Mouse (Mus musculus): ENCODE data around the gene Tram2.

Gene Tram2

DNA sequence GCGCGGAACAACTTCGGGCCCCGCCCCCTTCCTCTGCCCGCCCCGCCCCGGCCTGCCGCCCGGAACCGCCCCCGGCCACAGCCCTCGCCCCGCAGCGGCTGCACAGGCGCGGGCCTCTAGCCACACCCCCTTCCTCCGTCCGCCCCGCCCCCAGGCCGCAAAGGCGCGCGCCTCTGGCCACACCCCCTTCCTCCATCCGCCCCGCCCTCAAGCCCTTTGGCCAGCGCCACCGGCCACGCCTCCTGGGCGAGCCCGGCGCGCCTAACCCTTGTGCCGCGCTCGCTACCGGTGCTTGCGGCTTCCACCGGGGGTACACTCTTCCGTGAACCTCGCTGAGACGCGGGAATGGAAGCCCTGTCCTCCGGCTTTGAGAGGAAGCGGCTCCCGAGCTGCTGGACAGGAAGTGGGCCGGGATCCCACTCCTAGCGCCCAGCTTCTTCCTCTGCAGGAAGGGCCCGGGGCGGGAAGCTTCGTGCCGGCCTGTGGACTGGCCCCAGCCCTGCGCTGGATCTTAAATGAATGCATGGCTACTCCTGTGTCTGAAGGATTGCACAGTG, at the start of gene Tram2:
Tram2 (minus strand) TSS at position 13 of the 557 bp plus-strand sequence.
- DNase-seq (ENCODE audit: low read depth, low spot score) = peak; percentile 85

DNA sequence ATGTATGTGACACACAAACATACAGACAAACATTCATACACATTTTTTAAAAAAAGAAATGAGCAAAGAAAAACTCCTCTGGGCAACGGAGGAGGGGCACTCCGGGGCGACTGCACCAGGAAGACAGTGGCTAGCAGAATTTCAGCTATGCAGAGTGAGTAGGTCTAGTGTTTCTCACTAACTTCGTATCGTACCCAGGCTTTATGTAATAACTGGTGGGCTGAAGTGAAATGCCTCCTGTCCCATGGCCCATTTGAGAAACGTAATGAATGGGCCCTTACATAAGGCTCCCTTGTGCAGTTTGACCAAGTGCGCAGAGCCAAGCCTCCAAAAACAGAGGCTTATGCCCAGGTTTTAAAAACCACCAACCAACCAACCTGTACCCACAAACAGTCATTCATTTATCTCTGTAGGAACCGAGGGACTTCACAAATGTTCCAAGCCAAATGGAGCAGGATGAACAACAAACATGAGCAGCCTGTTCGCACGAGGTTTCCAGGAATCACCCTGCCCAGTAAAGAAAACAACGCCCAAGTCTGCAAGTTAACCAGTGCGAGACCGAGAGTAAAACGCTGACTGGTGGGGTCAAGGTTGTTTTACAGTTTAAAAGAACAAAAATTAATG, 45.8 kb upstream of the Tram2 start:
- no peak for DNase-seq (ENCODE audit: low read depth, low spot score)

DNA sequence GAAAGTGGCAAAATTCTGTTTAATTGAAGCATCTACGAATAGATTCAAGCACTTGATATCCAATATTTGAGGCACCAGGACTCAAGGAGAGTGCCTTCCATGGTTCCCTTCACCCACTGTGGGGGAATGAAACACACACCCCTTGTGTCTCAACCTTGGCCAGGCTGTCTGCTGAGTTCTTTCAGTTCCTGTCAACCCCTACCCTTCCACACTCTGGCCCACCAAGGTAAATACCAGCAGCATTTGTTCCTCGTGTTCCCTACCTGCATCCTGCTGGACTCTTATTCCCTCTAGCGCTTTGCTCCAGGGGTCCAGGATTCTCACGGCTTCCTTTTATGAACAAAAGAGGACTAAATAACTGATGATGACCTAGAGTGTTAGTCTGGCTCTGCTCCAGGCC, 24.8 kb upstream of the Tram2 start:
- DNase-seq (ENCODE audit: low read depth, low spot score) = no peak

DNA sequence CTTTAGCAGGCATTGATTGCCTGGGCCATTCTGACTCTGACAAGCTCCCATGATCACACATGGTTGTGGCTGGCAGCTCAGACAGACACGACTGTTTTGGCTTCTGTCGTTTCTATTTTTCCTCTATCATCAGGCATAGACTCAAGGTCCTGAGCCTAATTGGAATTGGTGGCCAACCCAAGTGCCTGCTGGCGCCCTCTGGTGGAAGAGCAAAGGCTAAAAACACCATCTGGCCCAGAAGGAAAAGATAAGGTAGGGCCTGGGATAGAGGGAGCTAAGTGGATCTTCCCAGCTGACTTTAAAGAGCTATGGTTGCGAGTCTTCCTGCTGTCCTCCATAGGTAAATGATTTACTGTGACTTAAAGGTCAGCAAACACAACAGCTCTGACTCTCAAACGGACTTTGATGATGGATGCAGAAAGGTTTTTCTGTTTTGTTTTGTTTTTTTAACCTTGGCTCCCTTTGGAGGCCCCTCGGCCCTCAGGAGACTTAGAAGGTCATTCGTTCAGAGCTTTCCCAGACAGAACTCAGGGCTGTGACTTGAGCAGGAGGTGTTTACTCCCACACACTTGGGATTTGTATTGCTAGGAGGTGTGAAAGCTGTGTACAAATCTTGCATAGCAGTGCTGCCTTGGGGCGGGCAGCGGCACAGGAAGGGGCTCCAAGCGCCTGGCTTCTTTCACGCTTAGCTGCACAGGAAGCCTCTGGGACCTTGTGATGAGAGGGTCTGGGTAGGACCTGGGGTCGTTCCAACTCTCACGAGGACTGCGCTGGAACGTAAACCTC, 22.4 kb upstream of the Tram2 start:
- DNase-seq (ENCODE audit: low read depth, low spot score) = peak; percentile 52

DNA sequence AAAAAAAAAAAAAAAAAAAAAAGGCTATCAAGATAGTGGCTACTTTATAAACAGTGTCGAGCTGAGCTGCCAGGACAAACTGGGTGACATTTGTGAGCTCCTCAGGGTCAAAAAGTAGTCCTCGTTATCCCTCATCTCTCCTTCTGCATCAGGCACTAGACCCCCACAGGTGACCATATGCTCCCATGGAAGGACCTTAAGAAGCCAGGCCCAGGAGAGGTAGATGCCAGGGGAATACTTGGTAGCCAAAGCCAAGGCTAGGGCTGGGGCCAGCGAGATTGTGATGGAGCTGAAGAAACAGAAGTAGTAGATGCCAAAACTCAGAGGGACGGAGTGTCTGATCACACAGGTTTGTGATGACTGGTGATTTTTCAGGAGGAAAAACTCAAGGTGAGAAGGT, 21.7 kb upstream of the Tram2 start:
- DNase-seq (ENCODE audit: low read depth, low spot score) = no peak

DNA sequence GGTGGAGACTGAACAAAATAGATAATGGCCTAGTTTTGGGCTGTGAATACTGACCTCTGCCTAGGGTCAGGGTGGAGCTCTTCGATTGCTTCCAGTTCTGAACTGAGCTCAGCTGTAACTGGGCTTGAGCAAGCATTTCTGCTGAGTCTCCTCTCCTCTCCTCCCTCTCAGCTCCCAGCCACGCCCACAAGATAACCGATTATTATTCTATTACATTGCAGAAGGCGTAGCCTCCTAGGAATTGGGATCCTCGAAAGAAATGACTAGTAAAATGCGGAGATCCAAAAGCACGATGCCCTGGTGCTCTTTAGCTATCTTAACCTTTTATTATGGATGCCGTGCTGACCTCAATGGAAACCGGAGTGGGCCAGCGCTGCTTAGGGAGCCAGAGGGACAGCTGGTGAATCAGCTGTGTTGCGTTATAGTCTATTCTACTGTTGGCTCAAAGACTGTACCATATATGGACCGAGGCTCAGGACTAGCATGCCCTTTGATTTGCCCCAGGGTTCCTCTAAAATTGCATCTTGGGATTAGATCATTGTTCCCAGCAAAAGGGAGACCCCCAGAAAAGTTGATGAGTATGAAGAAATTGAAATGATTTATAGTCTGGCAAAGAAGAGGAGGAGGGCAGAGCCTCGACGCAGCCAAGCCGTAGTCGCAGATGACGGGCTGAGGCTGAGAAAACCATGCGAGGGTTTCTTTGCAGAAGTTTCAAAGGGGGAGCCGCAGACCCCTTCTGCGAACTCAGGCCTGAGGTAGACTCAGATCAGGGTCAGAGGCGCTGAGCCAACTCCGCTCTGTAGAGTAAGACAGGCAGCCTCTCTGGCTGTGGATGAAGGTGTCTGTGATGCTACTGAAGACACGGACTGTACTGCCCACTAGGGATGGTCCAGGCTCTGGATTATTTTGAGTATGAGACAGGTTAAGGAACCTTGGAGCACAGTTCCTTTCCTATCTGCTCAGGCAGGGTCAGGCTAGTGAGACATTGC, 18.3 kb upstream of the Tram2 start:
- peak; percentile 58 for DNase-seq (ENCODE audit: low read depth, low spot score)

DNA sequence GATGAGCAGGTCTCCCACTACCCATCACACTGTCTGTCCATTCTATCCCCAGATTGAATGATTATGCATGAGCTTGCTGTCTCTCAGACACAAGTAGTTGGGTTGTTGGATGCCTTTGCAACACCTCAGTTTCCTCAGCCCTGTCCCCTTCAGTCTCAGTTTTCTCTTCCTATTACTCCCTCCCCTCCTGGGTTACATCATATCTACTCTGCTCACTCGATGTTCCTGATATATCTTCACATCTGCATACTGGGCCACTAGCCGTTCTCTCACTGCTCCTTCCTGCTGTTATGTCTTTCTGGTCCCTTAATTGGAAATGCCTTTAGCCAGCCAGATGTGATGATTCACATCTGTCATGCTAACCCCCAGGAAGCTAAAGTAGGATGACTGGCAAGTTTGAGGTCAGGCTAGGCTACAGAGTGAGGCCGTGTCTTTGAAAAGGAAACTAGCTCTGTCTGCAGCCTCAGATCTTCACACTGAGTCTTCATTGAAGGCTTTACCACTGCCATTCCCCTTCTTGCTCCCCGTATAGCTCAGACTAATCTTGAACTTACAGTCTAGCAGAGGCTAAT, 15.7 kb upstream of the Tram2 start:
- DNase-seq (ENCODE audit: low read depth, low spot score) = no peak

DNA sequence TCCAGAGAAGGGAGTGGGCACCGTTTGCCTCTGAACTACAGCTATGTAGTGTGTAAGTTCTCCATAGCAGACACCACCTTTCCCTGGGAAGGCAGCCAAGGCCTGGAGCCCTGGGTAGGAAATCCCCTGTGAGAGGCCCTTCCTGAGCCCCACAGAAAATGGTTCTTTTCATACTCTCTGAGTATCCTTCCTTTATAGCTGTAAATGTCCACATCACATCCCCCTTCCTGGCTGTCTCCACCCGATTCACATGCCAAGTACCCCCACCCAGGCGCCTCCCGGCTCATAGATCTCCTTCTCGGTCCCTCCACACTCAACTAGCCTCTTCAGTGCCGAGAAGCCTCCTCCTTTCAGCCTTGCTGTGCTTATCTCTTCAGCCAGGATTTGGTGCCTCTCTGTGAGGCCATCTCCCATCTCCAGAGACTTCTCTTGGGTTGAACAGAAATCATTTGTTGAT, 10.7 kb upstream of the Tram2 start:
- DNase-seq (ENCODE audit: low read depth, low spot score) = no peak

DNA sequence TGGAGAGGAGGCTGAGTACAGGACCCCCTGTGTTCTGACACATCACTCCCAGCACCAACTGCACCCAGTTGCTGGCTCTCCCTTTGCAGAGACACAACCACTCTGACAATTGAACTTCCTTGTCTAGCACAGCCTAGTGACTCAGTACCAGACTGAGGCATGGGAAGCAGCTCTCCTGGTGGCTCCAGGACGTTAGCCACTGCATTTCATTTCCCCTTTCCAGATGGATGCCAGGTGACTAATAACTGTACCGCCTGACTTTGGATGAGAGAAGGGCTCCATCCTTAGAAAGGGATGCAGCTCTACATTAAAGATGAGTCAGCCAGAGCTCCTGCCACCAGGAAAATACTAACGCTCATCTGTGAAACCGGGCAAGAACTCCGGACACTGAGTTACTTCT, 7.3 kb upstream of the Tram2 start:
- DNase-seq (ENCODE audit: low read depth, low spot score) = no peak

DNA sequence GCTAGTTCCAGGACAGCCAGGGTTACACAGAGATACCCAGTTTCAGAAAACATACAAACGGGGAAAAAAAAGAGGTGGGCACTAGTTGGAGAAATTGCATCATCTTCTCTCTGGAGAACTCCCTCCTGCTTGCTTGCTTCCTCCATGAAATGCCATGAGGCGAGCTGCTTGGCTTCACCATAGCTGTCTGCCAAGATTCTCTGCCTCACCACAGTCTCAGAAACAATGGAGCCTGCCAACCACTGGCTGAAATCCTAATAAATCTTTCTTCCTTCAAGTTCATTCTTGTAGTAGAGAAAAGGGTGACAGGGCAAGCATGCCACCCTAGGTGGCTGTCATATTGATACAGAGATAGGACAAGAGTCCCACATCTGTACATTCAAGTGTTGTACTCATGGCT, 5.6 kb upstream of the Tram2 start:
- DNase-seq (ENCODE audit: low read depth, low spot score) = no peak

DNA sequence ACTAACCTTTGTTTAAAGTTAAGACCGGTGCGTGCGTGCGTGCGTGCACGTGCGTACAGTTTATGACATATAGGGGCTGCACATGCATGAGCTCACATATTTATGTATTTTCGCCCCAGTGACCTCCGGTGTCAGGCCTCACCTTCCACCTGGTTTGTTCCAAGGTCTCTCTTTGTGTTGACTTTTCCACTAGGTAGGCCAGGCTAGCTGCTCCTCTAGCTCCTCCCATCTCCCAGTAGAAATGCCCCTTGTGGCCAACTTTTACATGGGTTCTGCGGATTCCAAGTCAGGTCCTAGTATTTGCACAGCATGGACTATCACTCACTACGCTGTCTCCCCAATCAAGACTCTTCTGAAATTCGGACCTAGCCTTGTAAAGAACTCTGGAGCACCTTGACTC, 1.3 kb upstream of the Tram2 start:
- no peak for DNase-seq (ENCODE audit: low read depth, low spot score)

DNA sequence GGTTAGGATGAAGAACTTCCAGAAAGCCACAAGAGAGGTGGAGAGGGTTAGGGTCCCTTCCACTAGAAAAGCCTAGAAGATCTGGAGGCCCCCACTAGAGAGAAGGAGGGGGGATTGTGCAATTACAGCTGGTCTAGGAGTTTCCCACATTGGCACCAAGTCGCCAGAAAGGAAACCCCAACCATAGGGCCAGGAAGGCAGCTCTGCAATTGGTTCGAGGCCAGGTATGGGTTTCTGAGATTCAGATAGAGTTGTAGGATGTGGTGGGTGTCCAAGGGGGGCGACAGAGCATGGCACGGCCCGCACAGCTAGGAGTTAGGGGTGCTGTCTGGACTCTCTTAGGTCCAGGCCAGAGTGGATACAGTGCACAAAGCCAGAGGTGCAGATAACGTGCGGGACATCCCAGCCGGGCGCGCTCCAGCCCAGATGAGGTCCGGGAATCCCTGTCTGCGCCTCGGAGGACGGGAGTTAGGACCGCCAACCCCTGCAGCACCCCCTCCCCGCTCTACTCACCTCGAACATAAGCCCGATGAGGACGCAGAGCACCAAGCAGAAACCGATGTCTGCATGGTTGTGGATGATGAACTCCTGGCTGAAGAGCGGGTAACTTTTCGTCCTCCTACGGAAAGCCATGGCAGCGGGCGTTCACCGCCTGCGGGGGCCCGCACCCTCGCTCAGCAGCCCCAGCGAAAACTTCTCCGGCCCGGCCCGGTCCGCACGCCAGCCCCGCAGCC, 381 bp downstream of the Tram2 start:
- DNase-seq (ENCODE audit: low read depth, low spot score) = no peak

DNA sequence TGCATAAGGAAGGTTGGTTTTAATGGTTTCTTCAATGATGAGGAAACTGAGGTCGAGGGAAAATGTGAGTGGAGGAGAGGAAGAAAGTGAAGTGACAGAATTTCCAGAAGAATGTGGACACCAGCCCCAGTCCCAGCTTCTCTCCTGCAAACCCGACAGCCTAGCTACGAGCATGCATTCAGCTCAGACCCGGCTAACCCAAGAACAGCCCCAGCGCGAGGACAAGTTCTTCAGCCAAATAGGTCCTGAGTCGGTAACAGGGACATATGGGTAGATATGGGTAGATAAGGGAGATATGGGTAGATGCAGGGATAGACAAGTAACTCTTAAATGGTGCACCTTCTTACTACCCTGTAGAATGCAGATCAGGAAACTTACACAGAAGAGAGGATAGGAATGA, 1.4 kb downstream of the Tram2 start:
- DNase-seq (ENCODE audit: low read depth, low spot score) = no peak

DNA sequence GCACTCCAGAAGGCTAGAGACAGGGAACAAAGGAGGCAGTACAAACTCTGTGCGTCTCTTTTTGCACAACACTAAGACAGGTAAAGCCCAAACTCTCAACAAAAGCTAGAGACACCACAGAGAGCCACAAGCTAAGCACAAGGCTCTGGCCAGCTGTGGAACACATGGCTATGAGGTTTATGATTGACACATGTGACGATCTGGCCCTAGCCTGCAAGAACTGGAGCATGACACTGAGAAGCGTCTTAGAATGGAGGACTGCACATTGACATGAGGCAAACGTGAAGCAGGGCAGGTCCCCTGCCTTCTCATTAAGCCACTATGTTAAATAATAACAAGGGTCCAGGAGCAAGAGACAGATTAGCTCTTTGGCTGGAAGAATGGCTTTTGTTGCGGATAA, 1.8 kb downstream of the Tram2 start:
- no peak for DNase-seq (ENCODE audit: low read depth, low spot score)

DNA sequence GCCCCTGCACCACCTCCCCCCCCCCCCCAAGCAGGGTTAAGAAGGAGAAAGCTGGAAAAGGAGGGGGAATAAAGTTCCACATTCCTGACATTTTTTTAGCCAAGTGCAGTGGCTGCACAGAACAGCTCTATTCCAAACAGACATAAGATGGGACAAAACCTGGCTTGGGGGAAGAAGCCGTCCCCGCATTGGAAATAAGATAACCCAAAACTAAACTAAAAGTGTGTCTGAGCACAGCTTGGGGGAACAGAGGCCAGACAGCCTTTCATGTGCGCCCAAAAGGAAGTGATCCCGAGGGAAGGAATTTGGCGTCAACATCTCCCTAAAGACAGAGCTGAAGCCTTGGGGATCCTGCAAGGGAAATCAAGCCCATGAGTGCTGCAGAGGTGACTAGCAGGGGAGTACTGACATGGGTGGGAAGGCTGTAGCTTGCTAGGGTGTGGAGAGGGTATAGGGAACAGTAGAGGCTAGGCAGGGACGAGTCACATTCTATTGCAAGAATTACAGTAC, 3.0 kb downstream of the Tram2 start:
- DNase-seq (ENCODE audit: low read depth, low spot score) = no peak

DNA sequence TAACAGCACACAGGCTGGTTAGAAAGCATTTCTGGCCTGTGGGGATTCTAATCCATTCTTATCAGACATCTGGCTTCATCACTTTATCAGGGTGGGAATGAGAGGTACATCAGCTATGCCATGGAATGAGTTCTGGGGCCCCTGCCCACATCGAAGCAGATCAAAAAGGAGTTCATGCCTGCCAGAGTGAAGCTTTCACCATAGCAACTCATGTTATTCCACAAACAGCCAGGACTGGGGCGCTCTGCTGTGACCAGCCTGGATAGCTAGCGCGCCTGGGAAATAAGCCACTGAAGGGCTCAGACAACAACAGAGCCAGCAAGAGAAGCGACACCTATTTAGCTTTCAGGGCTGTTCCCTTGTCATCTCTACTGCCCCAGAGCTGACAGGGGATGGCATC, 4.8 kb downstream of the Tram2 start:
- DNase-seq (ENCODE audit: low read depth, low spot score) = no peak

DNA sequence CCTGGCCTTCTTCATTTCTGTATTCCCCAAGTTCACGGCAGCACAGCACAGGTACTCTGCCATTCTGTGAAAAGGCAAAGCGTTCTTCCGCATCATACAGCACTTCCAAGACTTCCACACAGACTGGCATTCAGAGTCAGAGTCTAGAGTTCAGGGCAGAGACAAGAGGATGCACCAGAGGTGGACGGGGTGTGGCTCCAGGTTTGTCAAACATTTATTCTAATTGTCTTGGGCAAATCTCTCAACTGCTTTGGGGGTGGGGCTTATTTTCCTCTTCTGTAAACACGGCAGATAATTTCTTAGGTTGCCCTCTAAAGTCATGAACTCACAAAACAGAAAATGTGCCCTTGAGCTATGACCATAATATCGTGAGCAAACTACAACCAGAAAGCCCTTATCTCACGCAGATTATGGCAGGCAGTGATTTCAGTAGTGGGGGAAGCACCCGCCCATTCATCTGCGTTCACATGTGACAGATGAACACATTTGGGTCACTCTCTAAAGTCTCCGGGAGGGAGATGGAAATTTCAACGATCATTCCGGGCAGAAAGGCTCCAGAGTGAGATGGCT, 6.1 kb downstream of the Tram2 start:
- DNase-seq (ENCODE audit: low read depth, low spot score) = no peak

DNA sequence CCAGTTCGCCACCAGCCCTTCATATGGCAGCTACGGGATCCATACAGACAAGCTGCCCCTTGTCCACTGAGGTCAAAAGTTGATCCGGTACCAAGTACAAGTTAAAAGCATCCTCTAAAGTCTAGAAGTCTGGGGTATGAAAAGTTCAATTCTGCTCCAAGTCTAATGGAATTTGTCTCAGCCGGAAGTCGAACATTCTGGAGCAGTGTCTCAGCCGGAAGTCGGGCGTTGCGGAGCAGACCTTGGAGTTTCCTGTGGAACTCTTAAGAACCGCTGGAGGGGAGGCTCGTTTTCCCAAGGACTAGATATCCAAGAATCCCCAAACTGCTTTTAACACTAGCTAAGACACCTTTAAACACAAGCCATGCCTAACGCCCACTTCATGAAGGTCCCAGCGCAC, 8.4 kb downstream of the Tram2 start:
- DNase-seq (ENCODE audit: low read depth, low spot score) = no peak

DNA sequence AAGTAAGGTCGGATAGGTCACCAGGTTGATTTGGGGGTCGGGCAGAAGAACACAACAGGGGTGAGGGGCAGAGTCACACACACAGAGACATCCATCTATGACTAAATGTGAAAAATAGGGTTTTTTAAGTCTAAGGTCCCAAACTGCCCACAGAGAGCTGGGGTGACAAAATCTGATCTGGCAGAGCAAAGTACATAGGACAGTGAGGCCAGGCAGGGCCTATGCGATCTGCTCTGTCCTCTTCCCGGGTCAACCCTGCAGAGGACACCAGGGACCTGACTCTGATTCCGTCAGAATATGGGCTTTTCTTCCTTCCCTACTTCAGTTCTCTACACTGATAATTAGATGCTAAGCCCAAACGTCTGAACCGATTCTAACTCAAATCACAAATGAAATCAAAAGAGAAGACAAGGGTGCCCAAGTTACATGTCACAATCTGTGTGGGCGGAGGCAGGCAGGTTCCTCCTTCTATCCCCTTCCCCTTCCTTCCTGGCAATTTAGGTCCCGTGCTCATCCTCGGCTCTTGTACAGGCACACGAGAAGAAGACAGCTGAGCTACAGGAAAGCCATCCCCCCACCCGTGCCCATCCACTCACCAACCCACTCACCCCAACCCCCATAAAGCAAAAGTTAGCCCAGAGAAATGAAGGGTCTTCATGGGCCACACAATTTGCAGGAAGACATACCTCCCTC, 9.1 kb downstream of the Tram2 start:
- no peak for DNase-seq (ENCODE audit: low read depth, low spot score)

DNA sequence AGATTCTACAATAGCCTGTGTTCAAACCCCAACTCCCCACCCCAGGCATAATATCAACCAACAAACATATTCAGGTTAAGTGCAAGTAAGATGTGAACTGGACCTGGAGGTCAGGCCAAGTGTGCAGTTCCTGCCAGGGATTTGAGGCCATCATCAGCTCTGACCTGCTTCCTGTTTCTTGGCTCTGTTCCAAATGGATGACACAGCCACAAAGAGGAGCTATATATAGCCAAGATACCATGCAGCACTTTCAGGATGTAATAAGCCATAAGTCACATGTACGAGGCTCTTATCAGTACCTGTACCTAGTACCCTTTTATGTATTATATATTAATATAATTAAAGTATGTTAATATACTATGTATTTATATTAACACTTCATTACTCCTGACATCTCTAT, 10.5 kb downstream of the Tram2 start:
- peak; percentile 85 for DNase-seq (ENCODE audit: low read depth, low spot score)

Data from skeletal muscle tissue, adult 2 months (tissue).